Mouse (Mus musculus) testis, adult 2 months (tissue): ENCODE measurements at regions not wholly inside any gene's neighbourhood (a gene's known extent, or its start where the extent isn't known, plus 50 kb on each side); places are given as distances from the start of the nearest gene placed in this dataset.

Experiments
- CTCF ChIP-seq: fragments of 200-500 bp; IDR thresholded peaks from 2 replicates; pipeline ENCODE4 v1.5.1; 2012; ENCODE audit warnings: low read depth, mild to moderate bottlenecking, inconsistent platforms, low read length, moderate library complexity; ENCODE audit not compliant: control insufficient read depth, insufficient read depth, insufficient replicate concordance
- POLR2A ChIP-seq: fragments of 200-500 bp; IDR thresholded peaks from 2 replicates; pipeline ENCODE4 v1.6.1; 2012; ENCODE audit warnings: low read depth, mild to moderate bottlenecking, inconsistent platforms, low read length, moderate library complexity; ENCODE audit not compliant: control insufficient read depth

- TF ChIP-seq CTCF (no peak), POLR2A (no peak)
Observed at GRCm38 (mm10) chr16:30722372-30722771, 122.8 kb downstream of the Fam43a start.
